Mouse (Mus musculus) MEL (cell line): ENCODE results near the gene Sat2.

Experiments
- CTCF ChIP-seq, 3 experiments: IDR thresholded peaks in 2 of 3; conservative IDR thresholded peaks in 1 of 3; 2 replicates each; pipeline ENCODE4 v1.5.1; 2011 to 2012; ENCODE audit warnings: low read length in 3 of 3, low read depth in 2 of 3, mild to moderate bottlenecking in 2 of 3, improper control_type of control experiment in 1 of 3, inconsistent platforms in 1 of 3, mixed read lengths in 1 of 3, moderate library complexity in 1 of 3; ENCODE audit not compliant: control insufficient read depth in 1 of 3, insufficient read depth in 1 of 3, poor library complexity in 1 of 3, severe bottlenecking in 1 of 3
- EP300 ChIP-seq, 2 experiments: IDR thresholded peaks; 2 replicates each; pipeline ENCODE4 v1.6.1; 2011; ENCODE audit warnings: improper control_type of control experiment in 2 of 2, low read length in 2 of 2, low read depth in 1 of 2, mild to moderate bottlenecking in 1 of 2
- GATA1 ChIP-seq: IDR thresholded peaks from 2 replicates; pipeline ENCODE4 v1.6.1; 2011; ENCODE audit warnings: low read depth, low read length, improper control_type of control experiment
- HCFC1 ChIP-seq: IDR thresholded peaks from 2 replicates; pipeline ENCODE4 v1.6.1; 2012; ENCODE audit warnings: low read depth, mild to moderate bottlenecking, inconsistent platforms, low read length, improper control_type of control experiment, moderate library complexity
- MAFK ChIP-seq: IDR thresholded peaks from 2 replicates; pipeline ENCODE4 v1.6.1; 2011; ENCODE audit warnings: low read depth, mild to moderate bottlenecking, low read length, improper control_type of control experiment, borderline replicate concordance
- MAZ ChIP-seq: IDR thresholded peaks from 2 replicates; pipeline ENCODE4 v1.6.1; 2012; ENCODE audit warnings: low read depth, mild to moderate bottlenecking, inconsistent platforms, low read length, improper control_type of control experiment
- MYC ChIP-seq: IDR thresholded peaks from 2 replicates; pipeline ENCODE4 v1.6.1; 2011; ENCODE audit warnings: low read depth, mild to moderate bottlenecking, low read length, improper control_type of control experiment, moderate library complexity
- POLR2A ChIP-seq, 2 experiments: IDR thresholded peaks; 2 replicates each; pipeline ENCODE4 v1.6.1; 2011 to 2012; ENCODE audit warnings: low read length in 2 of 2, mild to moderate bottlenecking in 2 of 2, control low read depth in 1 of 2, improper control_type of control experiment in 1 of 2, low read depth in 1 of 2, moderate library complexity in 1 of 2; ENCODE audit not compliant: control insufficient read depth in 1 of 2, insufficient read depth in 1 of 2, poor library complexity in 1 of 2
- POLR2AphosphoS5 ChIP-seq: IDR thresholded peaks from 2 replicates; pipeline ENCODE4 v1.6.1; 2012; ENCODE audit warnings: low read depth, borderline replicate concordance, mild to moderate bottlenecking, inconsistent platforms, low read length, moderate library complexity, mixed read lengths
- TAL1 ChIP-seq: IDR thresholded peaks from 2 replicates; pipeline ENCODE4 v1.6.1; 2012; ENCODE audit warnings: mild to moderate bottlenecking, inconsistent platforms, low read length, moderate library complexity, mixed read lengths
- TCF12 ChIP-seq: IDR thresholded peaks from 2 replicates; pipeline ENCODE4 v1.6.1; 2014; ENCODE audit warnings: low read depth, mild to moderate bottlenecking, inconsistent platforms, low read length, improper control_type of control experiment, moderate library complexity
- USF2 ChIP-seq, 2 experiments: IDR thresholded peaks; 2 replicates each; pipeline ENCODE4 v1.6.1; 2011 to 2012; ENCODE audit warnings: improper control_type of control experiment in 2 of 2, low read length in 2 of 2, borderline replicate concordance in 1 of 2, inconsistent platforms in 1 of 2, low read depth in 1 of 2, mild to moderate bottlenecking in 1 of 2; ENCODE audit not compliant: insufficient read depth in 1 of 2
- ZC3H11A ChIP-seq: IDR thresholded peaks from 2 replicates; pipeline ENCODE4 v1.6.1; 2012; ENCODE audit warnings: low read depth, mild to moderate bottlenecking, inconsistent platforms, low read length, improper control_type of control experiment

- TF ChIP-seq EP300 (IDR thresholded peaks at IDR 0.05; ENCODE audit: low read depth in 1 of 2, low read length in 2 of 2), result no peak
- TF ChIP-seq ZC3H11A, result no peak
- no peak for TF ChIP-seq MAFK
- TF ChIP-seq POLR2AphosphoS5, result no peak
- no peak for TF ChIP-seq CTCF (IDR thresholded peaks at IDR 0.05 in 2 of 3, conservative IDR thresholded peaks at IDR 0.05 in 1 of 3; ENCODE audit: control insufficient read depth in 1 of 3, insufficient read depth in 1 of 3, low read depth in 2 of 3, low read length in 3 of 3, poor library complexity in 1 of 3, severe bottlenecking in 1 of 3)
- no peak for TF ChIP-seq POLR2A (IDR thresholded peaks at IDR 0.05; ENCODE audit: control insufficient read depth in 1 of 2, insufficient read depth in 1 of 2, low read depth in 1 of 2, low read length in 2 of 2, poor library complexity in 1 of 2)
- no peak for TF ChIP-seq HCFC1
- no peak for TF ChIP-seq MYC
- TF ChIP-seq MAZ, result no peak
- TF ChIP-seq TCF12, result no peak
- no peak for TF ChIP-seq USF2 (IDR thresholded peaks at IDR 0.05; ENCODE audit: borderline replicate concordance in 1 of 2, insufficient read depth in 1 of 2, low read depth in 1 of 2, low read length in 2 of 2)
- TF ChIP-seq TAL1, result no peak
- TF ChIP-seq GATA1, result no peak
These were observed 42.0 kb downstream of the Sat2 start for GRCm38 (mm10) chr11:69663795-69664194.
